Mouse (Mus musculus) retina, postnatal 1 day (tissue): ENCODE data around the gene Cenpb.

Experiments
- DNase-seq: peaks from one replicate; pipeline ENCODE4 v3.0.0-alpha.2; 2012

Gene Cenpb

GRCm38 (mm10) chr2:131163924-131164323 lies 15.9 kb downstream of the Cenpb start:
- DNase-seq, result no peak

- DNase-seq, result no peak
Observed at GRCm38 (mm10) chr2:131160671-131161111, 19.2 kb downstream of the Cenpb start.

- peak; percentile 99 for DNase-seq
Observed at GRCm38 (mm10) chr2:131159938-131160581, 19.8 kb downstream of the Cenpb start, which contains the start of gene 1700037H04Rik. Gene 1700037H04Rik (minus strand): TSS chr2:131160081.

DNA sequence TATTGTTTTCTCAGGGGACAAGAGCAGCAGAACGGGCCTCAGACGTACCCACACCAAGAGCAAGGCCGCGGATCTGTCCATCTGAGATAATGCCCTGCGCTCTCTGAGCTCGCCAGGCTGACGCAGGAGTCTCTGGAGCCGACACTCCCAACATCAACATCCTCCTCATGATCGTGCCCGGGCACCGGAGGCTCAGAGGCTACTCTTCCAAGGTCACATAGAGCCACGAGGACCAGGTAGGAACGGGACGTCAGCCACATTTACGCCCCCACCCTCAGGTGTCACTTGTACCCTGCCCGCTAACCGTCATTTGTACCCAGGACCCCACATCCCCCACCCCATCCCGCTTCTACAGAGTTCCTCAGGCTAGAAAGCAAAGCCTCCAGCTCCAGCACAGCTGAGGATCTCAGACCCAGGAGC lies 20.4 kb downstream of the Cenpb start:
- no peak for DNase-seq

- DNase-seq, result no peak
Observed at GRCm38 (mm10) chr2:131156987-131157386, 22.9 kb downstream of the Cenpb start.

DNA sequence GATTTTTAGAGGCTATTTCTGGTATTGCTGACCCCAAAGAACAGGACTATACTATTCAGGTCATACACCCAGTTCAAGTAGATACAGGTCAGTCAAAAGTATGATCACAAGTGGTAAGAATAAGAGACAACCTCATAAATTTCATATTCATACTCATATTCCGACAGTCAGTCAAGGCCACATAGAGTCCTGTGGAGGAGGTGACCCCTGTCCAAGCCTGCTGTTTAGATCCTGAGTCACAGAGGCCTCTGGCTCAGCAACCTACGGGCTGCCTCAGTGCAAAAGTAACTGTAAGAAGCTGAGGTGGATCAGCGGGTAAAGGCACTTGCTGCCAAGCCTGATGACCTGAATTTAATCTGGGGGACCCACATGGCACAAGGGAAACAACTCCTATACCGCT lies 25.8 kb downstream of the Cenpb start:
- no peak for DNase-seq

DNA sequence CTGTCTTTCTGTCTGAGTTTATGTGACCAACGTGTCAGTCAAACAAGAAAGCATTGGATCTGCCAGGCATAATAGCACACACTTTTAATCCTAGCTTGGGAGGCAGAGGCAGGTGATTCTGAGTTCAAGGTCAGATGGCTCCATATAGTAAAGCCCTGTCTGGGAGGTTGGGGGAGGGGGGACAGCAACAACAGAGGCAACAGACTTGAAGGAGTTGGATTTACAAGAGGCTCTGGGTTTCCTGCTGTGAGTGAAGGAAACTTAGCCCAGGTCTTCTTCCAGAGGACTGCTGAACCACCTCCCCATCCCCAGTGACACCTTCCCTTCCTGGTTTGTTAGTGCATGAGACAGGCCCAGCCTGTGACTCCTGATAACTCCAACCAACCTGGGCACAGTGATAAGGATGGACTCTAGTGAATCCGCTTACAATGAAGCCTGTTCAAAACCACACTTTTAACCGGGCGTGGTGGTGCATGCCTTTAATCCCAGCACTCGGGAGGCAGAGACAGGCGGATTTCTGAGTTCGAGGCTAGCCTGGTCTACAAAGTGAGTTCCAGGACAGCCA lies 27.6 kb downstream of the Cenpb start:
- DNase-seq, result no peak

GRCm38 (mm10) chr2:131149254-131149578 lies 30.7 kb downstream of the Cenpb start:
- no peak for DNase-seq

- no peak for DNase-seq
Observed at GRCm38 (mm10) chr2:131148353-131149253, 31.3 kb downstream of the Cenpb start.

- no peak for DNase-seq
Observed at GRCm38 (mm10) chr2:131147043-131147365, 32.9 kb downstream of the Cenpb start.

- DNase-seq, result no peak
Observed at GRCm38 (mm10) chr2:131146193-131147042, 33.4 kb downstream of the Cenpb start.

DNA sequence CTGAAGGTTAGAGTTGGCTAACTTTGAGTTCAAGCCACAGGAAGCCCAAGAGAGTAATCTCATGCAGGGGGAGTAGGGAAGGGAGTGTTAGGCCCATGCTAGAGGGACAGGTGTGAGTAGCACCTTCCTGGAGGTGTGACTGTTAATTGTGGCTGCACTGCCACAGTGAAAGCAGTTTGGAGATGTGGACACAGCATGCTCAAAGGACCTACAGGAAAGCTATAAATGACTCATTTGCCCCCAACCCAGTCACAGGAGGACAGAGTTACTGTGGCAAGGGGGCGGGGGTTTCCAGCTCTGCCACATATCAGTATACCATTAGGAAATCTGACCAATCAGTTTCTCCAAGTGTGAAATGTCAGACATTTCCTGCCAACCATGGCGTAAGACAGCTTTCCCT lies 34.3 kb downstream of the Cenpb start:
- DNase-seq, result no peak

GRCm38 (mm10) chr2:131145121-131145520 lies 34.7 kb downstream of the Cenpb start:
- DNase-seq, result no peak

DNA sequence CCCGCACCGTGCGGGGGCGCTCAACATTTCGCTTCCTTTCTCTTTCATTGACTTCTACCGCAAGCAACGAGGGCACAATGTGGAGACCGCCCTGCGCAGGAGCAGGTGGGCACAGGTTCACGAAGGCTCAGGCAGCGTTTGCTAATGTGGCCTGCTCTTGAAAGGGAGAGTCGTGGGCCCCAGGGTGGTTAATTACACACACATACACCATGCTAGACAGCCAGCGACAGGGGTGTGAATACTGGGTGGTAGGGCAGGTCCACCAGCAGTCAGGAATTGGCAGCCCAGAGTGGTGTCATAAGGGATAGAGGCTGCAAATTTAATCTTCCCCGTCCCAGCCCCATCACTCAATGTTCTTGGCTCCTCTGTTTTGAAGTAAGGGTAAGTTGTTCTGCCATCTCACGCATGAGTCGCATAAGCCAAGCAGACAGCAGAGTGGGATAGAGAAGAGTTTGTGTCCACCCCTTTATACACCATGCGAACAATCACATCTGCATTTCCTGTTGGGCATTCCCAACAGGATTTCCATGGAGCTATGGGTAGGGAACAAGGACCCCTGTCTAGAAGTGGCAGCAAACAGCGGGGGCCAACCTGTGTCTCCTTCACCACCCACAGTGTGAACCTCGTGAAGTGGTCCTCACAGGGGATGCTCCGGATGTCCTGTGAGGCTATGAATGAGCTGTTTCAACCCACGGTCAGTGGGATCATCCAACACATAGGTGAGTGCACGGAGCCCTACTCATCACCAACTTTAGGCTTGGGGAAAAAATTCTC lies 36.7 kb downstream of the Cenpb start:
- no peak for DNase-seq

- peak; percentile 77 for DNase-seq
Observed at GRCm38 (mm10) chr2:131142592-131142991, 37.3 kb downstream of the Cenpb start.

- DNase-seq, result no peak
Observed at GRCm38 (mm10) chr2:131141336-131141986, 38.4 kb downstream of the Cenpb start.

DNA sequence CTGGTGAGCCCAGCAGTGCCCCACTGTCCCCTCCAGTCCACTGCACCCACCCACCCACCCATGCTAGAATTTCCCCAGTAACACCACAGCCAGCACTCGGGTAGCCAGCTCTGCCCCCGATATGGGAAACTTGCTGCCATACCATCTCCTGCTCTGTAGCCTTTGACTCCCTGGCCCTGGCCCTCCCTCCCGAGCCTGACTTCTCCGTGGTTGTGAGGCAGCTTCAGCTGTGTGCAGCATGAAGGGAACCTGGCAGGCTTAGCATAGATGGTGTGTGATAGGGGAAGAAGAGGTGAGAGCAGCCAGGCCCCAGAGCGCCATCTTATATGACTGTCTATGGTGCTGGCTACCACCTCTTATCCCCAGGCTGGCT lies 39.3 kb downstream of the Cenpb start:
- no peak for DNase-seq

GRCm38 (mm10) chr2:131139886-131140532 lies 39.9 kb downstream of the Cenpb start:
- DNase-seq, result no peak

- DNase-seq, result no peak
Observed at GRCm38 (mm10) chr2:131139287-131139686, 40.6 kb downstream of the Cenpb start.

DNA sequence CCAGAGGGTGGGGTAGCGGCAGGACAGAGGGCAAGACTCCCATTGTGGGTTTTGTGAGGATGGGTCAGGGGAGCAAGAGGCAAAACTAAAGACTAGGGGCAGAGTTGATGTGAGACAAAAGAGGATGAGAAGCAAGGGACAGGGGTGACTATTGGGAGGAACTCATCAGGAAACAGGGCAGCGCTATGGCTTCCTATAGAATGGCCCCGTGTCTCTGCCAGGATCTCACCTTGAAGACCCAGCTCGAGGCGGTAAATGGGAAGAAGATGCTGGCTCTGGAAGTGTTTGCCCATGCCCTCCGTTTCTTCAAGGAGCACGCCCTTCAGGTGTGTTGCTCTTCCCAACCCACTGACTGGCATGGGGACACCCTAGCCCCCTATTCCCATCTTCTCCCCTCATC lies 41.1 kb downstream of the Cenpb start:
- DNase-seq, result no peak

- DNase-seq, result no peak
Observed at GRCm38 (mm10) chr2:131138296-131138695, 41.6 kb downstream of the Cenpb start.
